8 mouse cellular contexts compared by ENCODE assay signal in genomic region chr3:138906112-138906880, GRCm38 (mm10).
DNase-seq lines count a peak whose midpoint lies in the region.

No protein-coding gene starts in this region.

- DNase-seq in ES-CJ7 (ENCODE audit: low read depth, low spot score) = peak; percentile 82
- DNase-seq in brain, embryonic 18.5 days (ENCODE audit: low read depth, low spot score) = peak; percentile 37
- DNase-seq in fibroblast of lung, adult 2 months (ENCODE audit: low read depth) = peak; percentile 55
- DNase-seq in heart, postnatal 10 days = peak; percentile 80 to 87
- DNase-seq in kidney, postnatal 25 days = peak; percentile 55 to 70
- peak; percentile 53 to 71 for DNase-seq in lung, adult 18-20 months
- peak; percentile 51 for DNase-seq in ovary, adult 18-20 months (ENCODE audit: low spot score)
- DNase-seq in urinary bladder, postnatal 25 days (ENCODE audit: low spot score) = peak; percentile 63

- intact Hi-C loops in heart, postnatal 10 days (cut with DNase I) = loop anchor here (1.0 to 10.0 kb wide), 7 partner anchors 164 to 711 kb away; partner anchors contain the start of genes 4930579F01Rik and Tspan5

Comparison
In these comparisons a context has a peak if more than half of its experiments do, and no peak if none do; other contexts are left out.
1. Peak in every context shown above with its lines: DNase-seq.